Comparison of ENCODE assay signal across 12 mouse cellular contexts in genomic region chr5:114268646-114269045, GRCm38 (mm10). TPM values are rescaled to one million over a fixed set of nuclear protein-coding genes. Genes with fewer than 3 reads are reported as not detected.
DNase-seq lines count a peak whose midpoint lies in the region; ATAC-seq and TF ChIP-seq lines count a peak whose summit lies in the region.
"Had no signal": no experiment of that assay in that cellular context is flagged by ENCODE, and none has a peak within 500 bp of the region (broad histone marks: within the 10 kb centered on the region; RNA-seq: fewer than 3 reads in every experiment).

No protein-coding gene starts in this region.

- H3K36me3 ChIP-seq in midbrain, embryonic 14.5 days (ENCODE audit: control insufficient read depth, insufficient read depth, low read length): no peaks in the 10 kb centered on the region
- H3K36me3 ChIP-seq in midbrain, embryonic 11.5 days (ENCODE audit: control insufficient read depth, insufficient read depth, low read length): no peaks in the 10 kb centered on the region
- H3K36me3 ChIP-seq in stomach, embryonic 14.5 days (ENCODE audit: control insufficient read depth, insufficient read depth, low read length): no peaks in the 10 kb centered on the region
- H3K36me3 ChIP-seq: neural tube, embryonic 12.5 days had no signal

- no peak overlapping the region for H3K4me2 ChIP-seq in midbrain, embryonic 14.5 days (ENCODE audit: low read length)
- no peak overlapping the region for H3K4me2 ChIP-seq in midbrain, embryonic 11.5 days
- H3K4me2 ChIP-seq in stomach, embryonic 14.5 days (replicated peaks; ENCODE audit: low read depth, low read length): no peak overlapping the region
- H3K4me2 ChIP-seq: neural tube, embryonic 12.5 days had no signal

- TF ChIP-seq POLR2A in lung, adult 2 months (IDR thresholded peaks at IDR 0.05; ENCODE audit: borderline replicate concordance, extremely low read depth, low read depth, low read length): no peak

- H3K27me3 ChIP-seq in midbrain, embryonic 14.5 days (ENCODE audit: control insufficient read depth, insufficient read depth, low read length): peaks cover 45% of the 10 kb centered on the region
- peaks cover 50% of the 10 kb centered on the region for H3K27me3 ChIP-seq in midbrain, embryonic 11.5 days (ENCODE audit: control insufficient read depth, insufficient read depth, low read length)
- peaks cover 16% of the 10 kb centered on the region for H3K27me3 ChIP-seq in stomach, embryonic 14.5 days (ENCODE audit: control insufficient read depth, insufficient read depth, low read length)

- peaks cover 21% of the 10 kb centered on the region for H3K4me1 ChIP-seq in midbrain, embryonic 14.5 days (ENCODE audit: control insufficient read depth, insufficient read depth, low read length)
- peaks cover 23% of the 10 kb centered on the region for H3K4me1 ChIP-seq in midbrain, embryonic 11.5 days (ENCODE audit: control insufficient read depth, insufficient read depth, low read length)
- H3K4me1 ChIP-seq in lung, adult 2 months (ENCODE audit: control insufficient read depth, insufficient read depth, low read length): no peaks in the 10 kb centered on the region
- 0 out of 2 replicates have a peak, but pooled peaks cover 9% of the 10 kb centered on the region for H3K4me1 ChIP-seq in stomach, embryonic 14.5 days (ENCODE audit: control insufficient read depth, insufficient read depth, low read length)

- WGBS in midbrain, embryonic 14.5 days: 29% methylated on average over 7 of the region's 7 CpGs
- 30% methylated on average over 7 of the region's 7 CpGs for WGBS in midbrain, embryonic 11.5 days
- 22% methylated on average over 7 of the region's 7 CpGs for WGBS in lung, adult 2 months
- WGBS in stomach, embryonic 14.5 days: 22% methylated on average over 7 of the region's 7 CpGs

- TF ChIP-seq CTCF in lung, adult 2 months (IDR thresholded peaks at IDR 0.05; ENCODE audit: insufficient read depth, low read length): no peak

- H3K4me3 ChIP-seq in midbrain, embryonic 14.5 days (replicated peaks; ENCODE audit: low read depth, low read length): no peak overlapping the region
- no peak overlapping the region for H3K4me3 ChIP-seq in midbrain, embryonic 11.5 days (ENCODE audit: low read depth, low read length)
- H3K4me3 ChIP-seq in lung, adult 2 months (replicated peaks; ENCODE audit: extremely low read depth, low read depth, low read length): no peak overlapping the region
- no peak overlapping the region for H3K4me3 ChIP-seq in stomach, embryonic 14.5 days (ENCODE audit: low read depth, low read length)
- H3K4me3 ChIP-seq: megakaryocyte, embryonic 14.5 days; neural tube, embryonic 12.5 days had no signal

- peak; percentile 58 for DNase-seq in midbrain, embryonic 14.5 days
- no peak for DNase-seq in midbrain, embryonic 11.5 days (ENCODE audit: low spot score, missing footprints)
- peak; percentile 46 for DNase-seq in ZHBTc4 (ENCODE audit: low read depth, low spot score)
- DNase-seq in lung, adult 2 months: peak; percentile 30
- no peak for DNase-seq in retina, postnatal 1 day
- DNase-seq: liver had no signal

- H3K27ac ChIP-seq in midbrain, embryonic 14.5 days (replicated peaks; ENCODE audit: low read depth, low read length): no peak overlapping the region
- H3K27ac ChIP-seq in midbrain, embryonic 11.5 days (ENCODE audit: low read depth, low read length): no peak overlapping the region
- H3K27ac ChIP-seq in stomach, embryonic 14.5 days (ENCODE audit: low read length): no peak overlapping the region
- H3K27ac ChIP-seq: kidney, postnatal 0 days; neural tube, embryonic 12.5 days had no signal

- ATAC-seq in midbrain, embryonic 14.5 days (ENCODE audit: low FRiP score, low TSS enrichment): no peak
- ATAC-seq in midbrain, embryonic 11.5 days (ENCODE audit: low FRiP score): no peak
- ATAC-seq in stomach, embryonic 14.5 days (ENCODE audit: insufficient number of reproducible peaks, insufficient read depth, low FRiP score, low read depth): peak; percentile 77
- ATAC-seq in granulocyte monocyte progenitor cell, adult 5-6 weeks (replicated peaks; ENCODE audit: poor library complexity, severe bottlenecking): no peak

- no peak overlapping the region for H3K9ac ChIP-seq in midbrain, embryonic 14.5 days (replicated peaks; ENCODE audit: low read length)
- H3K9ac ChIP-seq in midbrain, embryonic 11.5 days (ENCODE audit: low read length): no peak overlapping the region
- H3K9ac ChIP-seq in stomach, embryonic 14.5 days (replicated peaks; ENCODE audit: low read depth, low read length): no peak overlapping the region
- H3K9ac ChIP-seq: neural tube, embryonic 12.5 days had no signal

- H3K9me3 ChIP-seq in midbrain, embryonic 14.5 days (ENCODE audit: control insufficient read depth, low read length): no peaks in the 10 kb centered on the region
- H3K9me3 ChIP-seq in midbrain, embryonic 11.5 days (ENCODE audit: control insufficient read depth, low read length): no peaks in the 10 kb centered on the region
- no peaks in the 10 kb centered on the region for H3K9me3 ChIP-seq in stomach, embryonic 14.5 days (ENCODE audit: control insufficient read depth, low read depth, low read length)
- H3K9me3 ChIP-seq: megakaryocyte, embryonic 14.5 days; neural tube, embryonic 12.5 days had no signal

RNA-seq across cellular contexts. Expression of gene Foxn4, which starts 5.0 kb away (rescaled TPM):
- 0.36 and 1.5 TPM in 2 replicates for polyA plus RNA-seq in midbrain, embryonic 14.5 days (2014; fragmentation: Nextera tagmentation; extraction: Ambion mirVana)
- 6.5 and 6.9 TPM in 2 replicates for polyA plus RNA-seq in midbrain, embryonic 11.5 days (2014; fragmentation: Nextera tagmentation; extraction: Ambion mirVana)
- polyA plus RNA-seq in lung, adult 2 months (2012; rRNA removed): 1.1 and 1.2 TPM in 2 replicates
- 0.15 TPM in 1 of 2 replicates, not detected in the other for polyA plus RNA-seq in stomach, embryonic 14.5 days (2014; fragmentation: Nextera tagmentation; extraction: Ambion mirVana)
- total RNA-seq in granulocyte monocyte progenitor cell, adult 5-6 weeks (2014; fragmentation: Nextera tagmentation): not detected in 2 replicates
- total RNA-seq in granulocyte monocyte progenitor cell, adult 5-6 weeks (2017): not detected in 2 replicates
- total RNA-seq: left cerebral cortex, adult 18-20 months had no signal
- polyA plus RNA-seq: kidney, postnatal 0 days had no signal

RNA-seq across cellular contexts. Expression of gene Myo1h, which starts 20.3 kb away (rescaled TPM):
- polyA plus RNA-seq in midbrain, embryonic 14.5 days (2014; fragmentation: Nextera tagmentation; extraction: Ambion mirVana): 0.34 and 0.74 TPM in 2 replicates
- 0.45 and 0.66 TPM in 2 replicates for polyA plus RNA-seq in midbrain, embryonic 11.5 days (2014; fragmentation: Nextera tagmentation; extraction: Ambion mirVana)
- polyA plus RNA-seq in lung, adult 2 months (2012; rRNA removed): 2.1 and 2.8 TPM in 2 replicates
- 5.2 and 5.6 TPM in 2 replicates for polyA plus RNA-seq in stomach, embryonic 14.5 days (2014; fragmentation: Nextera tagmentation; extraction: Ambion mirVana)
- total RNA-seq in granulocyte monocyte progenitor cell, adult 5-6 weeks (2014; fragmentation: Nextera tagmentation): 0.15 and 1.0 TPM in 2 replicates
- total RNA-seq in granulocyte monocyte progenitor cell, adult 5-6 weeks (2017): 0.82 and 1.5 TPM in 2 replicates

Comparison
In these comparisons a context has a peak if more than half of its experiments do, and no peak if none do; other contexts are left out.
1. DNase-seq: peak in midbrain, embryonic 14.5 days (single experiment), ZHBTc4 (single experiment) and lung, adult 2 months (single experiment); none in midbrain, embryonic 11.5 days (single experiment) and retina, postnatal 1 day (single experiment).